ENCODE assay signal across 11 mouse cellular contexts in genomic region chr2:167671101-167671633, GRCm38 (mm10). TPM values are rescaled to one million over a fixed set of nuclear protein-coding genes. Genes with fewer than 3 reads are reported as not detected.
DNase-seq lines count a peak whose midpoint lies in the region; ATAC-seq and TF ChIP-seq lines count a peak whose summit lies in the region.
"Had no signal": no experiment of that assay in that cellular context is flagged by ENCODE, and none has a peak within 500 bp of the region (broad histone marks: within the 10 kb centered on the region; RNA-seq: fewer than 3 reads in every experiment).

No protein-coding gene starts in this region.

- no peak for DNase-seq in heart, postnatal 10 days
- DNase-seq in liver, adult 2 months (ENCODE audit: extremely low read depth, low read depth, low spot score) = peak; percentile 88
- no peak for DNase-seq in right cerebral cortex, postnatal 25 days
- DNase-seq in thymus, adult 2 months = no peak
- no peak for DNase-seq in hindbrain, postnatal 0 days (ENCODE audit: low spot score)
- DNase-seq: adrenal gland, postnatal 25 days; cerebellum, adult 11-12 months had no signal

- peaks cover 4% of the 10 kb centered on the region; the same call in 1 of the 2 replicates for H3K4me1 ChIP-seq in heart, embryonic 13.5 days
- peaks cover 17% of the 10 kb centered on the region for H3K4me1 ChIP-seq in brown adipose tissue, adult 24 weeks (ENCODE audit: control insufficient read depth, insufficient read depth, insufficient read length, low read length)
- peaks cover 15% of the 10 kb centered on the region for H3K4me1 ChIP-seq in intestine, embryonic 16.5 days (ENCODE audit: control insufficient read depth, insufficient read depth, low read length)
- H3K4me1 ChIP-seq in liver, adult 2 months (ENCODE audit: control insufficient read depth, insufficient read depth, low read length) = peaks cover 8% of the 10 kb centered on the region
- peaks cover 13% of the 10 kb centered on the region for H3K4me1 ChIP-seq in thymus, adult 2 months (replicated peaks; ENCODE audit: control insufficient read depth, insufficient read depth, low read length)
- 0 out of 2 replicates have a peak, but pooled peaks cover 3% of the 10 kb centered on the region for H3K4me1 ChIP-seq in hindbrain, postnatal 0 days (ENCODE audit: insufficient read depth, low read length)

- no peaks in the 10 kb centered on the region for H3K27me3 ChIP-seq in heart, embryonic 13.5 days (replicated peaks)
- no peaks in the 10 kb centered on the region for H3K27me3 ChIP-seq in intestine, embryonic 16.5 days (replicated peaks; ENCODE audit: control insufficient read depth, insufficient read depth, low read length)
- no peaks in the 10 kb centered on the region for H3K27me3 ChIP-seq in liver, adult 2 months (ENCODE audit: control insufficient read depth, insufficient read depth, low read length)
- H3K27me3 ChIP-seq in thymus, adult 2 months (ENCODE audit: control insufficient read depth, insufficient read depth, low read length) = no peaks in the 10 kb centered on the region
- H3K27me3 ChIP-seq in hindbrain, postnatal 0 days (ENCODE audit: insufficient read depth, low read length) = no peaks in the 10 kb centered on the region

- peak overlapping the region; percentile 52 for H3K4me2 ChIP-seq in heart, embryonic 13.5 days
- H3K4me2 ChIP-seq in intestine, embryonic 16.5 days (ENCODE audit: low read depth, low read length) = no peak overlapping the region
- H3K4me2 ChIP-seq in hindbrain, postnatal 0 days (ENCODE audit: low read depth, low read length) = no peak overlapping the region

- peak overlapping the region; percentile 53 for H3K27ac ChIP-seq in heart, embryonic 13.5 days (replicated peaks)
- peak overlapping the region; percentile 76 for H3K27ac ChIP-seq in brown adipose tissue, adult 24 weeks (replicated peaks; ENCODE audit: low read depth, low read length)
- H3K27ac ChIP-seq in intestine, embryonic 16.5 days (ENCODE audit: low read length) = peak overlapping the region; percentile 57; the same call in 1 of the 2 replicates
- H3K27ac ChIP-seq in liver, adult 2 months (replicated peaks; ENCODE audit: insufficient read depth, low read depth, low read length) = no peak overlapping the region
- no peak overlapping the region for H3K27ac ChIP-seq in thymus, adult 2 months (ENCODE audit: control insufficient read depth, insufficient read depth, low read length)
- no peak overlapping the region for H3K27ac ChIP-seq in hindbrain, postnatal 0 days

- no peaks in the 10 kb centered on the region for H3K36me3 ChIP-seq in heart, embryonic 13.5 days
- no peaks in the 10 kb centered on the region for H3K36me3 ChIP-seq in intestine, embryonic 16.5 days (ENCODE audit: control insufficient read depth, insufficient read depth, low read length)
- H3K36me3 ChIP-seq in liver, adult 2 months (ENCODE audit: control insufficient read depth, insufficient read depth, low read length) = no peaks in the 10 kb centered on the region
- H3K36me3 ChIP-seq in thymus, adult 2 months (ENCODE audit: control insufficient read depth, insufficient read depth, low read length) = no peaks in the 10 kb centered on the region
- H3K36me3 ChIP-seq in hindbrain, postnatal 0 days (ENCODE audit: insufficient read depth, low read length) = no peaks in the 10 kb centered on the region

- H3K79me2 ChIP-seq in liver, adult 2 months (ENCODE audit: control insufficient read depth, insufficient read depth, low read length) = no peaks in the 10 kb centered on the region

- H3K9me3 ChIP-seq in heart, embryonic 13.5 days = no peaks in the 10 kb centered on the region
- no peaks in the 10 kb centered on the region for H3K9me3 ChIP-seq in intestine, embryonic 16.5 days (ENCODE audit: control insufficient read depth, low read length)
- H3K9me3 ChIP-seq in hindbrain, postnatal 0 days (ENCODE audit: low read length) = no peaks in the 10 kb centered on the region

- H3K9ac ChIP-seq in heart, embryonic 13.5 days = no peak overlapping the region; the same call in 1 of the 2 replicates
- no peak overlapping the region for H3K9ac ChIP-seq in intestine, embryonic 16.5 days (ENCODE audit: low read depth, low read length)
- H3K9ac ChIP-seq in liver, adult 2 months (ENCODE audit: low read depth, low read length) = no peak overlapping the region
- H3K9ac ChIP-seq in hindbrain, postnatal 0 days (replicated peaks; ENCODE audit: low read length) = no peak overlapping the region

- no peak for TF ChIP-seq CTCF in liver, adult 2 months (IDR thresholded peaks at IDR 0.05; ENCODE audit: low read depth, low read length)
- TF ChIP-seq CTCF in thymus, adult 2 months (IDR thresholded peaks at IDR 0.05; ENCODE audit: borderline replicate concordance, control insufficient read depth, extremely low read depth, insufficient read depth, low read length, poor library complexity) = no peak
- TF ChIP-seq CTCF in hindbrain, postnatal 0 days (IDR thresholded peaks at IDR 0.05; ENCODE audit: low read depth) = no peak

- WGBS in heart, embryonic 13.5 days = 78% methylated on average over 5 of the region's 5 CpGs
- WGBS in intestine, embryonic 16.5 days = 56% methylated on average over 5 of the region's 5 CpGs
- 62% methylated on average over 5 of the region's 5 CpGs for whole genome bisulfite sequencing in liver, adult 2 months
- 93% methylated on average over 5 of the region's 5 CpGs for WGBS in thymus, adult 2 months
- 82% methylated on average over 5 of the region's 5 CpGs for WGBS in hindbrain, postnatal 0 days

- TF ChIP-seq POLR2A in liver, adult 2 months (IDR thresholded peaks at IDR 0.05; ENCODE audit: extremely low read depth, insufficient read depth, low read length) = no peak
- no peak for TF ChIP-seq POLR2A in thymus, adult 2 months (IDR thresholded peaks at IDR 0.05; ENCODE audit: control insufficient read depth, extremely low read depth, insufficient read depth, low read length, poor library complexity)

- no peak for ATAC-seq in heart, embryonic 13.5 days (ENCODE audit: extremely low read depth, insufficient number of reproducible peaks, low FRiP score, low TSS enrichment)
- ATAC-seq in intestine, embryonic 16.5 days = peak; percentile 83
- no peak for ATAC-seq in hindbrain, postnatal 0 days

- no peak overlapping the region for H3K4me3 ChIP-seq in heart, embryonic 13.5 days
- H3K4me3 ChIP-seq in brown adipose tissue, adult 24 weeks (ENCODE audit: insufficient read depth, low read depth, low read length) = no peak overlapping the region
- H3K4me3 ChIP-seq in intestine, embryonic 16.5 days (ENCODE audit: low read length) = no peak overlapping the region
- H3K4me3 ChIP-seq in liver, adult 2 months (ENCODE audit: insufficient read depth, low read depth, low read length) = no peak overlapping the region
- H3K4me3 ChIP-seq in thymus, adult 2 months (ENCODE audit: control insufficient read depth, insufficient read depth, low read length) = no peak overlapping the region
- H3K4me3 ChIP-seq in hindbrain, postnatal 0 days (ENCODE audit: low read length) = no peak overlapping the region

- intact Hi-C loops in heart, postnatal 10 days (cut with DNase I) = no loop called here

RNA-seq across cellular contexts. Expression of gene Gm20431, which starts 9.9 kb away (rescaled TPM):
- polyA plus RNA-seq in heart, embryonic 13.5 days (2015; fragmentation: Nextera tagmentation; extraction: Ambion mirVana) = 1.9 and 4.5 TPM in 2 replicates
- total RNA-seq in heart, postnatal 10 days (2021) = 10 to 100 TPM; 21.6 to 23.2 TPM
- 1.3 TPM in 1 of 2 replicates, not detected in the other for polyA plus RNA-seq in brown adipose tissue, adult 24 weeks (2012; ENCODE audit: insufficient read depth, insufficient read length, missing spikeins)
- polyA plus RNA-seq in intestine, embryonic 16.5 days (2015; fragmentation: Nextera tagmentation; extraction: Ambion mirVana) = 2.0 and 3.2 TPM in 2 replicates
- not detected in 2 replicates for total RNA-seq in liver, adult 2 months (2014; rRNA removed)
- polyA plus RNA-seq in liver, adult 2 months (2012; rRNA removed) = 10.6 and 10.8 TPM in 2 replicates
- polyA plus RNA-seq in thymus, adult 2 months (2012; rRNA removed) = 9.5 and 15.3 TPM in 2 replicates
- 7.5 and 10.7 TPM in 2 replicates for total RNA-seq in hindbrain, postnatal 0 days (2014; rRNA removed)
- 7.2 and 9.8 TPM in 2 replicates for polyA plus RNA-seq in hindbrain, postnatal 0 days (2015; fragmentation: Nextera tagmentation; extraction: Ambion mirVana)
- polyA plus RNA-seq: neural tube, embryonic 11.5 days had no signal

RNA-seq across cellular contexts. Expression of gene Cebpb, which starts 17.5 kb away (rescaled TPM):
- polyA plus RNA-seq in heart, embryonic 13.5 days (2015; fragmentation: Nextera tagmentation; extraction: Ambion mirVana) = 2.0 and 4.5 TPM in 2 replicates
- total RNA-seq in heart, postnatal 10 days (2021) = 100 to 1,000 TPM in 1 of 2 experiments, 10 to 100 TPM in 1; 31.0 to 100 TPM
- 226 and 227 TPM in 2 replicates for polyA plus RNA-seq in brown adipose tissue, adult 24 weeks (2012; ENCODE audit: insufficient read depth, insufficient read length, missing spikeins)
- polyA plus RNA-seq in intestine, embryonic 16.5 days (2015; fragmentation: Nextera tagmentation; extraction: Ambion mirVana) = 0.65 and 0.93 TPM in 2 replicates
- total RNA-seq in liver, adult 2 months (2014; rRNA removed) = 125 and 147 TPM in 2 replicates
- polyA plus RNA-seq in liver, adult 2 months (2012; rRNA removed) = 200 and 210 TPM in 2 replicates
- polyA plus RNA-seq in thymus, adult 2 months (2012; rRNA removed) = 69.6 and 135 TPM in 2 replicates
- 8.1 and 8.7 TPM in 2 replicates for total RNA-seq in hindbrain, postnatal 0 days (2014; rRNA removed)
- polyA plus RNA-seq in hindbrain, postnatal 0 days (2015; fragmentation: Nextera tagmentation; extraction: Ambion mirVana) = 5.2 and 5.7 TPM in 2 replicates

RNA-seq across cellular contexts. Expression of gene Tmem189, which starts 18.5 kb away (rescaled TPM):
- 37.4 and 37.6 TPM in 2 replicates for polyA plus RNA-seq in heart, embryonic 13.5 days (2015; fragmentation: Nextera tagmentation; extraction: Ambion mirVana)
- total RNA-seq in heart, postnatal 10 days (2021) = 10 to 100 TPM; 37.9 to 40.5 TPM
- 12.7 and 19.3 TPM in 2 replicates for polyA plus RNA-seq in brown adipose tissue, adult 24 weeks (2012; ENCODE audit: insufficient read depth, insufficient read length, missing spikeins)
- polyA plus RNA-seq in intestine, embryonic 16.5 days (2015; fragmentation: Nextera tagmentation; extraction: Ambion mirVana) = 28.6 and 33.7 TPM in 2 replicates
- total RNA-seq in liver, adult 2 months (2014; rRNA removed) = 4.8 and 5.8 TPM in 2 replicates
- polyA plus RNA-seq in liver, adult 2 months (2012; rRNA removed) = 19.6 and 24.8 TPM in 2 replicates
- 209 and 215 TPM in 2 replicates for polyA plus RNA-seq in thymus, adult 2 months (2012; rRNA removed)
- total RNA-seq in hindbrain, postnatal 0 days (2014; rRNA removed) = 70.0 and 79.9 TPM in 2 replicates
- 41.4 and 42.0 TPM in 2 replicates for polyA plus RNA-seq in hindbrain, postnatal 0 days (2015; fragmentation: Nextera tagmentation; extraction: Ambion mirVana)

RNA-seq across cellular contexts. Expression of gene Ube2v1, which starts 39.3 kb away (rescaled TPM):
- 216 and 229 TPM in 2 replicates for polyA plus RNA-seq in heart, embryonic 13.5 days (2015; fragmentation: Nextera tagmentation; extraction: Ambion mirVana)
- total RNA-seq in heart, postnatal 10 days (2021) = 100 to 1,000 TPM; 120 to 121 TPM
- polyA plus RNA-seq in brown adipose tissue, adult 24 weeks (2012; ENCODE audit: insufficient read depth, insufficient read length, missing spikeins) = 113 and 141 TPM in 2 replicates
- polyA plus RNA-seq in intestine, embryonic 16.5 days (2015; fragmentation: Nextera tagmentation; extraction: Ambion mirVana) = 273 and 293 TPM in 2 replicates
- 26.2 and 34.5 TPM in 2 replicates for total RNA-seq in liver, adult 2 months (2014; rRNA removed)
- 69.9 and 75.2 TPM in 2 replicates for polyA plus RNA-seq in liver, adult 2 months (2012; rRNA removed)
- polyA plus RNA-seq in thymus, adult 2 months (2012; rRNA removed) = 161 and 174 TPM in 2 replicates
- total RNA-seq in hindbrain, postnatal 0 days (2014; rRNA removed) = 209 and 247 TPM in 2 replicates
- 380 and 384 TPM in 2 replicates for polyA plus RNA-seq in hindbrain, postnatal 0 days (2015; fragmentation: Nextera tagmentation; extraction: Ambion mirVana)

Comparison
In these comparisons a context has a peak if more than half of its experiments do, and no peak if none do; other contexts are left out.
1. H3K27ac ChIP-seq: peak in heart, embryonic 13.5 days (single experiment), brown adipose tissue, adult 24 weeks (single experiment) and intestine, embryonic 16.5 days (single experiment); none in liver, adult 2 months (single experiment), thymus, adult 2 months (single experiment) and hindbrain, postnatal 0 days (single experiment).
2. RNA of gene Cebpb, which starts 17.5 kb away (polyA plus RNA-seq): 226 to 227 TPM in brown adipose tissue, adult 24 weeks, 200 to 210 TPM in liver, adult 2 months and 69.6 to 135 TPM in thymus, adult 2 months; 5.2 to 5.7 TPM in hindbrain, postnatal 0 days, 2.0 to 4.5 TPM in heart, embryonic 13.5 days and 0.65 to 0.93 TPM in intestine, embryonic 16.5 days; every median in the first group is over 10 times any median in the second.